Mouse (Mus musculus): Measurements from ENCODE around the gene Rasl10b. TPM values are rescaled to one million over a fixed set of nuclear protein-coding genes. Genes with fewer than 3 reads are reported as not detected.

The Rasl10b gene
- polyA plus RNA-seq, 1 experiment from 2014 or later = 3.6 TPM

- no peak overlapping the region for H3K4me2 ChIP-seq
- no peak for ATAC-seq (ENCODE audit: insufficient number of reproducible peaks, insufficient read depth, low FRiP score, low TSS enrichment, low read depth)
- no peak overlapping the region for H3K4me3 ChIP-seq (replicated peaks)
- H3K27me3 ChIP-seq = peaks cover 9% of the 10 kb centered on the region; the same call in 1 of the 2 replicates
- H3K9ac ChIP-seq (replicated peaks) = no peak overlapping the region
- WGBS = 54% methylated on average over 3 of the region's 3 CpGs
- H3K4me1 ChIP-seq (replicated peaks) = peaks cover 16% of the 10 kb centered on the region
- H3K27ac ChIP-seq = no peak overlapping the region
- no peaks in the 10 kb centered on the region for H3K9me3 ChIP-seq
- H3K36me3 ChIP-seq = peaks cover 27% of the 10 kb centered on the region
Measured at GRCm38 (mm10) chr11:83406391-83406790, 2.5 kb upstream of the Rasl10b start.

- 36% methylated on average over 8 of the region's 8 CpGs for WGBS
Measured at GRCm38 (mm10) chr11:83408242-83408641, 695 bp upstream of the Rasl10b start.

GRCm38 (mm10) chr11:83409792-83410291 is 905 bp downstream of the Rasl10b start:
- Histone ChIP-seq H3K4me1 (replicated peaks) (peaks cover 16% of the 10 kb centered on the region), H3K36me3 (no peaks in the 10 kb centered on the region), H3K27me3 (peaks cover 31% of the 10 kb centered on the region), H3K9me3 (no peaks in the 10 kb centered on the region), H3K4me3 (replicated peaks) (peak overlapping the region; percentile 84), H3K27ac (no peak overlapping the region), H3K4me2 (peak overlapping the region; percentile 94), H3K9ac (replicated peaks) (peak overlapping the region; percentile 77)
- under 1% methylated on average over 29 of the region's 40 CpGs for WGBS
- no peak; the same call in 1 of the 2 replicates for ATAC-seq (ENCODE audit: insufficient number of reproducible peaks, insufficient read depth, low FRiP score, low TSS enrichment, low read depth)

More at GRCm38 (mm10) chr11:83408242-83408641, 695 bp upstream of the Rasl10b start:
- Histone ChIP-seq H3K4me3 (replicated peaks) (no peak overlapping the region), H3K36me3 (peaks cover 10% of the 10 kb centered on the region), H3K4me2 (no peak overlapping the region), H3K27ac (no peak overlapping the region), H3K9ac (replicated peaks) (no peak overlapping the region), H3K27me3 (peaks cover 27% of the 10 kb centered on the region), H3K9me3 (no peaks in the 10 kb centered on the region), H3K4me1 (replicated peaks) (peaks cover 16% of the 10 kb centered on the region)
- ATAC-seq (ENCODE audit: insufficient number of reproducible peaks, insufficient read depth, low FRiP score, low TSS enrichment, low read depth) = no peak

- Histone ChIP-seq H3K9ac (replicated peaks) (no peak overlapping the region), H3K27me3 (peaks cover 31% of the 10 kb centered on the region), H3K36me3 (no peaks in the 10 kb centered on the region), H3K4me3 (replicated peaks) (peak overlapping the region; percentile 84; the same call in 1 of the 2 replicates), H3K4me2 (peak overlapping the region; percentile 94), H3K9me3 (no peaks in the 10 kb centered on the region), H3K27ac (no peak overlapping the region), H3K4me1 (replicated peaks) (peaks cover 16% of the 10 kb centered on the region)
- ATAC-seq (ENCODE audit: insufficient number of reproducible peaks, insufficient read depth, low FRiP score, low TSS enrichment, low read depth) = no peak
- 43% methylated on average over 6 of the region's 6 CpGs for WGBS
Measured at GRCm38 (mm10) chr11:83410510-83410909, 1.6 kb downstream of the Rasl10b start.

- 0 out of 2 replicates have a peak, but pooled peaks cover 5% of the 10 kb centered on the region for H3K4me1 ChIP-seq (replicated peaks)
- ATAC-seq (ENCODE audit: insufficient number of reproducible peaks, insufficient read depth, low FRiP score, low TSS enrichment, low read depth) = no peak
- no peak overlapping the region for H3K27ac ChIP-seq
- H3K9me3 ChIP-seq = no peaks in the 10 kb centered on the region
- H3K36me3 ChIP-seq = no peaks in the 10 kb centered on the region
- peaks cover 71% of the 10 kb centered on the region for H3K27me3 ChIP-seq
- no peak overlapping the region for H3K4me2 ChIP-seq
- no peak overlapping the region for H3K9ac ChIP-seq (replicated peaks)
- WGBS = 8% methylated on average over 5 of the region's 5 CpGs
- no peak overlapping the region for H3K4me3 ChIP-seq (replicated peaks)
Measured at GRCm38 (mm10) chr11:83417080-83417479, 8.1 kb downstream of the Rasl10b start.

- peaks cover 65% of the 10 kb centered on the region for H3K27me3 ChIP-seq
- H3K9ac ChIP-seq (replicated peaks) = no peak overlapping the region
- WGBS = 76% methylated on average over 7 of the region's 7 CpGs
- ATAC-seq (ENCODE audit: insufficient number of reproducible peaks, insufficient read depth, low FRiP score, low TSS enrichment, low read depth) = no peak
- no peak overlapping the region for H3K4me3 ChIP-seq (replicated peaks)
- H3K4me2 ChIP-seq = no peak overlapping the region
- 0 out of 2 replicates have a peak, but pooled peaks cover 5% of the 10 kb centered on the region for H3K4me1 ChIP-seq (replicated peaks)
- H3K36me3 ChIP-seq = no peaks in the 10 kb centered on the region
- no peak overlapping the region for H3K27ac ChIP-seq
- no peaks in the 10 kb centered on the region for H3K9me3 ChIP-seq
Measured at GRCm38 (mm10) chr11:83417708-83418107, 8.8 kb downstream of the Rasl10b start.

GRCm38 (mm10) chr11:83418566-83418965 is 9.6 kb downstream of the Rasl10b start:
- H3K36me3 ChIP-seq = no peaks in the 10 kb centered on the region
- H3K4me3 ChIP-seq (replicated peaks) = 0 out of 2 replicates have a peak overlapping the region, but pooled peaks have one; percentile 6
- 0 out of 2 replicates have a peak, but pooled peaks cover 5% of the 10 kb centered on the region for H3K4me1 ChIP-seq (replicated peaks)
- H3K4me2 ChIP-seq = no peak overlapping the region
- H3K27ac ChIP-seq = no peak overlapping the region
- no peak overlapping the region for H3K9ac ChIP-seq (replicated peaks)
- WGBS = 5% methylated on average over 38 of the region's 38 CpGs
- no peak for ATAC-seq (ENCODE audit: insufficient number of reproducible peaks, insufficient read depth, low FRiP score, low TSS enrichment, low read depth)
- no peaks in the 10 kb centered on the region for H3K9me3 ChIP-seq
- peaks cover 59% of the 10 kb centered on the region for H3K27me3 ChIP-seq

GRCm38 (mm10) chr11:83420338-83420737 is 11.4 kb downstream of the Rasl10b start:
- no peak for ATAC-seq (ENCODE audit: insufficient number of reproducible peaks, insufficient read depth, low FRiP score, low TSS enrichment, low read depth)
- no peak overlapping the region for H3K4me3 ChIP-seq (replicated peaks)
- peaks cover 63% of the 10 kb centered on the region for H3K27me3 ChIP-seq
- 0 out of 2 replicates have a peak, but pooled peaks cover 5% of the 10 kb centered on the region for H3K4me1 ChIP-seq (replicated peaks)
- no peak overlapping the region for H3K4me2 ChIP-seq
- H3K36me3 ChIP-seq = no peaks in the 10 kb centered on the region
- 41% methylated on average over 4 of the region's 4 CpGs for WGBS
- H3K9me3 ChIP-seq = no peaks in the 10 kb centered on the region
- no peak overlapping the region for H3K9ac ChIP-seq (replicated peaks)
- no peak overlapping the region for H3K27ac ChIP-seq

GRCm38 (mm10) chr11:83421305-83421704 is 12.4 kb downstream of the Rasl10b start:
- no peak overlapping the region for H3K9ac ChIP-seq (replicated peaks)
- 2% methylated on average over 9 of the region's 9 CpGs for WGBS
- no peak for ATAC-seq (ENCODE audit: insufficient number of reproducible peaks, insufficient read depth, low FRiP score, low TSS enrichment, low read depth)
- no peaks in the 10 kb centered on the region for H3K9me3 ChIP-seq
- 0 out of 2 replicates have a peak, but pooled peaks cover 5% of the 10 kb centered on the region for H3K4me1 ChIP-seq (replicated peaks)
- peaks cover 68% of the 10 kb centered on the region for H3K27me3 ChIP-seq
- H3K36me3 ChIP-seq = no peaks in the 10 kb centered on the region
- H3K4me2 ChIP-seq = no peak overlapping the region
- no peak overlapping the region for H3K27ac ChIP-seq
- no peak overlapping the region for H3K4me3 ChIP-seq (replicated peaks)

GRCm38 (mm10) chr11:83424681-83425080 is 15.7 kb downstream of the Rasl10b start:
- peaks cover 6% of the 10 kb centered on the region; the same call in 1 of the 2 replicates for H3K4me1 ChIP-seq (replicated peaks)
- H3K4me2 ChIP-seq = no peak overlapping the region
- H3K9me3 ChIP-seq = no peaks in the 10 kb centered on the region
- no peak overlapping the region for H3K27ac ChIP-seq
- WGBS = 5% methylated on average over 8 of the region's 8 CpGs
- no peak for ATAC-seq (ENCODE audit: insufficient number of reproducible peaks, insufficient read depth, low FRiP score, low TSS enrichment, low read depth)
- no peak overlapping the region for H3K9ac ChIP-seq (replicated peaks)
- peaks cover 73% of the 10 kb centered on the region for H3K27me3 ChIP-seq
- no peak overlapping the region for H3K4me3 ChIP-seq (replicated peaks)
- no peaks in the 10 kb centered on the region for H3K36me3 ChIP-seq

- H3K27ac ChIP-seq = no peak overlapping the region
- no peak overlapping the region for H3K9ac ChIP-seq (replicated peaks)
- H3K4me2 ChIP-seq = peak overlapping the region; percentile 31
- WGBS = 25% methylated on average over 17 of the region's 17 CpGs
- ATAC-seq (ENCODE audit: insufficient number of reproducible peaks, insufficient read depth, low FRiP score, low TSS enrichment, low read depth) = no peak
- H3K36me3 ChIP-seq = no peaks in the 10 kb centered on the region
- peaks cover 7% of the 10 kb centered on the region; the same call in 1 of the 2 replicates for H3K4me1 ChIP-seq (replicated peaks)
- H3K9me3 ChIP-seq = no peaks in the 10 kb centered on the region
- peak overlapping the region; percentile 8; the same call in 1 of the 2 replicates for H3K4me3 ChIP-seq (replicated peaks)
- H3K27me3 ChIP-seq = peaks cover 67% of the 10 kb centered on the region
Measured at GRCm38 (mm10) chr11:83426964-83427363, 18.0 kb downstream of the Rasl10b start.

- peak within 1 kb of the TSS; percentile 30 for H3K4me2 ChIP-seq
- H3K9me3 ChIP-seq = no peaks in the 10 kb centered on the region
- no peak within 1 kb of the TSS for H3K4me3 ChIP-seq (replicated peaks)
- peaks cover 62% of the 10 kb centered on the region for H3K27me3 ChIP-seq
- no peaks in the 10 kb centered on the region for H3K36me3 ChIP-seq
- peaks cover 7% of the 10 kb centered on the region; the same call in 1 of the 2 replicates for H3K4me1 ChIP-seq (replicated peaks)
- no peak within 1 kb of the TSS for H3K9ac ChIP-seq (replicated peaks)
- 53% methylated on average over 5 of the region's 5 CpGs for WGBS
- H3K27ac ChIP-seq = no peak within 1 kb of the TSS
- ATAC-seq (ENCODE audit: insufficient number of reproducible peaks, insufficient read depth, low FRiP score, low TSS enrichment, low read depth) = no peak
Measured at GRCm38 (mm10) chr11:83429355-83429754, 20.4 kb downstream of the Rasl10b start, which contains the start of gene Gas2l2. TSS of gene Gas2l2 (minus strand) at chr11:83429455.
